Mouse (Mus musculus) hindbrain, postnatal 0 days (tissue): ENCODE results near the gene Sh2d6. TPM values are rescaled to one million over a fixed set of nuclear protein-coding genes. Genes with fewer than 3 reads are reported as not detected.
A peak's percentile ranks its signal among the peaks of the same experiment; 100 is the strongest.

Experiments
- ATAC-seq: fragments of 200-750 bp; cut with Nextera tagmentation; 2 replicates; pipeline ENCODE4 v1.8.0; 2017; ENCODE audit warnings: mild to moderate bottlenecking, moderate TSS enrichment, moderate library complexity
- DNase-seq: peaks from one replicate; pipeline ENCODE4 v3.0.0-alpha.2; 2015; ENCODE audit warnings: low spot score
- H3K27ac ChIP-seq: fragments of 300-500 bp; sonication (generic); 2 replicates; pipeline ENCODE4 v1.5.1; 2014; ENCODE audit warnings: mild to moderate bottlenecking
- H3K27me3 ChIP-seq: fragments of 300-500 bp; sonication (generic); 2 replicates; pipeline ENCODE4 v1.6.1; 2014; ENCODE audit warnings: low read length, mixed read lengths; ENCODE audit not compliant: insufficient read depth
- H3K36me3 ChIP-seq: fragments of 300-500 bp; sonication (generic); 2 replicates; pipeline ENCODE4 v1.6.1; 2014; ENCODE audit warnings: low read length, mixed read lengths; ENCODE audit not compliant: insufficient read depth
- H3K4me1 ChIP-seq: fragments of 300-500 bp; sonication (generic); 2 replicates; pipeline ENCODE4 v1.6.1; 2014; ENCODE audit warnings: antibody characterized with exemption, low read length, mixed read lengths; ENCODE audit not compliant: insufficient read depth
- H3K4me2 ChIP-seq: fragments of 300-500 bp; sonication (generic); 2 replicates; pipeline ENCODE4 v1.6.1; 2014; ENCODE audit warnings: low read depth, mild to moderate bottlenecking, low read length, moderate library complexity, mixed read lengths
- H3K4me3 ChIP-seq: fragments of 300-500 bp; sonication (generic); 2 replicates; pipeline ENCODE4 v1.5.1; 2014; ENCODE audit warnings: low read length
- H3K9ac ChIP-seq: fragments of 300-500 bp; sonication (generic); replicated peaks from 2 replicates; pipeline ENCODE4 v1.6.1; 2014; ENCODE audit warnings: mild to moderate bottlenecking, low read length, moderate library complexity, mixed read lengths
- H3K9me3 ChIP-seq: fragments of 300-500 bp; sonication (generic); 2 replicates; pipeline ENCODE4 v1.6.1; 2016; ENCODE audit warnings: low read length, mixed read lengths
- CTCF ChIP-seq: IDR thresholded peaks from 2 replicates; pipeline ENCODE4 v1.5.1; 2016; ENCODE audit warnings: antibody characterized with exemption, control low read depth, low read depth
- WGBS: fragments of 180-500 bp; shearing (Covaris S2); extraction: QIAGEN DNeasy Blood & Tissue Kit; methylation state at CpG from one replicate; pipeline ENCODE4 v1.1.7; 2014; 5-methylcytosine and 5-hydroxymethylcytosine counted together
- polyA plus RNA-seq: library from polyadenylated mRNA; unstranded; fragments of >200 nt; fragmentation: Nextera tagmentation; extraction: Ambion mirVana; gene quantifications from 2 replicates; pipeline ENCODE4 v1.2.1, GENCODE M21; 2015
- total RNA-seq: library from RNA; depleted of rRNA; stranded (reverse); fragments of >200 nt; gene quantifications from 2 replicates; pipeline ENCODE4 v1.2.3, GENCODE M21; 2014; rRNA removed

The Sh2d6 gene
- total RNA-seq, result not detected in 2 replicates
- polyA plus RNA-seq, result 0.26 and 0.40 TPM in 2 replicates

GRCm38 (mm10) chr6:72521607-72522006 lies at the start of gene Sh2d6:
Gene Sh2d6, minus strand, starts transcription at chr6:72521707.
- no peak for ATAC-seq
- TF ChIP-seq CTCF, result no peak
- WGBS, result 93% methylated on average over 5 of the region's 5 CpGs
- no peak within 1 kb of the TSS for H3K9ac ChIP-seq
- no peaks in the 10 kb centered on the region for H3K27me3 ChIP-seq
- H3K4me2 ChIP-seq, result no peak within 1 kb of the TSS
- H3K9me3 ChIP-seq, result no peaks in the 10 kb centered on the region
- H3K4me1 ChIP-seq, result peaks cover 18% of the 10 kb centered on the region
- DNase-seq, result no peak
- peak within 1 kb of the TSS; percentile 92 for H3K27ac ChIP-seq
- H3K4me3 ChIP-seq, result no peak within 1 kb of the TSS
- no peaks in the 10 kb centered on the region for H3K36me3 ChIP-seq

GRCm38 (mm10) chr6:72570644-72571397 lies 49.3 kb upstream of the Sh2d6 start:
- Histone ChIP-seq H3K27ac (no peak overlapping the region), H3K9ac (no peak overlapping the region), H3K4me3 (no peak overlapping the region), H3K9me3 (no peaks in the 10 kb centered on the region), H3K36me3 (peaks cover 4% of the 10 kb centered on the region; the same call in 1 of the 2 replicates), H3K27me3 (no peaks in the 10 kb centered on the region), H3K4me2 (no peak overlapping the region), H3K4me1 (no peaks in the 10 kb centered on the region)
- TF ChIP-seq CTCF, result no peak
- 81% methylated on average over 10 of the region's 10 CpGs for WGBS
- DNase-seq (no peak), ATAC-seq (no peak)

- Histone ChIP-seq H3K9ac (no peak overlapping the region), H3K9me3 (no peaks in the 10 kb centered on the region), H3K4me1 (no peaks in the 10 kb centered on the region), H3K27ac (no peak overlapping the region), H3K36me3 (peaks cover 4% of the 10 kb centered on the region; the same call in 1 of the 2 replicates), H3K27me3 (no peaks in the 10 kb centered on the region), H3K4me3 (no peak overlapping the region), H3K4me2 (no peak overlapping the region)
- DNase-seq, result no peak
- WGBS, result 88% methylated on average over 10 of the region's 10 CpGs
- no peak for TF ChIP-seq CTCF
- no peak for ATAC-seq
Observed at GRCm38 (mm10) chr6:72568736-72569135, 47.2 kb upstream of the Sh2d6 start.

GRCm38 (mm10) chr6:72567508-72567907 lies 46.0 kb upstream of the Sh2d6 start:
- Histone ChIP-seq H3K4me2 (no peak overlapping the region), H3K27ac (no peak overlapping the region), H3K4me1 (no peaks in the 10 kb centered on the region), H3K9ac (no peak overlapping the region), H3K27me3 (no peaks in the 10 kb centered on the region), H3K4me3 (no peak overlapping the region), H3K36me3 (peaks cover 4% of the 10 kb centered on the region; the same call in 1 of the 2 replicates), H3K9me3 (no peaks in the 10 kb centered on the region)
- no peak for DNase-seq
- ATAC-seq, result no peak
- no peak for TF ChIP-seq CTCF
- WGBS, result 86% methylated on average over 5 of the region's 5 CpGs

- WGBS, result 0% methylated on average over 4 of the region's 4 CpGs
- Histone ChIP-seq H3K4me2 (peak overlapping the region; percentile 24), H3K9me3 (no peaks in the 10 kb centered on the region), H3K4me3 (no peak overlapping the region), H3K9ac (no peak overlapping the region), H3K27me3 (no peaks in the 10 kb centered on the region), H3K36me3 (no peaks in the 10 kb centered on the region; the same call in 1 of the 2 replicates), H3K4me1 (no peaks in the 10 kb centered on the region), H3K27ac (peak overlapping the region; percentile 48; the same call in 1 of the 2 replicates)
- ATAC-seq, result peak; percentile 91
- peak; percentile 96 for TF ChIP-seq CTCF
- peak; percentile 93 for DNase-seq
Observed at GRCm38 (mm10) chr6:72566044-72566443, 44.5 kb upstream of the Sh2d6 start.

- no peak overlapping the region for H3K4me3 ChIP-seq
- H3K27me3 ChIP-seq, result no peaks in the 10 kb centered on the region
- no peaks in the 10 kb centered on the region for H3K9me3 ChIP-seq
- H3K9ac ChIP-seq, result no peak overlapping the region
- no peak for TF ChIP-seq CTCF
- H3K4me2 ChIP-seq, result peak overlapping the region; percentile 24
- H3K27ac ChIP-seq, result peak overlapping the region; percentile 48; the same call in 1 of the 2 replicates
- H3K36me3 ChIP-seq, result no peaks in the 10 kb centered on the region; the same call in 1 of the 2 replicates
- H3K4me1 ChIP-seq, result no peaks in the 10 kb centered on the region
- peak; percentile 3; the same call in 1 of the 2 replicates for ATAC-seq
- WGBS, result 74% methylated on average over 7 of the region's 7 CpGs
- no peak for DNase-seq
Observed at GRCm38 (mm10) chr6:72565506-72565905, 44.0 kb upstream of the Sh2d6 start.

GRCm38 (mm10) chr6:72562894-72563293 lies 41.4 kb upstream of the Sh2d6 start:
- ATAC-seq (no peak), DNase-seq (no peak)
- Histone ChIP-seq H3K27ac (no peak overlapping the region), H3K4me3 (no peak overlapping the region), H3K36me3 (no peaks in the 10 kb centered on the region), H3K9ac (no peak overlapping the region), H3K4me2 (no peak overlapping the region), H3K9me3 (no peaks in the 10 kb centered on the region), H3K27me3 (no peaks in the 10 kb centered on the region), H3K4me1 (no peaks in the 10 kb centered on the region)
- 60% methylated on average over 5 of the region's 5 CpGs for WGBS
- TF ChIP-seq CTCF, result no peak
